Mouse (Mus musculus) spleen, adult 2 months (tissue): ENCODE results near the gene Crx. TPM values are rescaled to one million over a fixed set of nuclear protein-coding genes. Genes with fewer than 3 reads are reported as not detected.

Source experiments
- DNase-seq, 2 experiments: peaks; one replicate each; pipeline versions ENCODE4 v3.0.0 to v3.0.0-alpha.2; 2012 to 2021; ENCODE audit warnings: low spot score in 2 of 2, low read depth in 1 of 2
- H3K27ac ChIP-seq: fragments of 200-500 bp; 2 replicates; pipeline ENCODE4 v1.5.1; 2012; ENCODE audit warnings: low read length, inconsistent platforms; ENCODE audit not compliant: insufficient read depth
- H3K27me3 ChIP-seq: fragments of 200-500 bp; 2 replicates; pipeline ENCODE4 v1.6.1; 2012; ENCODE audit warnings: mild to moderate bottlenecking, moderate library complexity, low read length, inconsistent platforms; ENCODE audit not compliant: control insufficient read depth, insufficient read depth
- H3K36me3 ChIP-seq: fragments of 200-500 bp; 2 replicates; pipeline ENCODE4 v1.6.1; 2012; ENCODE audit warnings: mild to moderate bottlenecking, low read length, inconsistent platforms; ENCODE audit not compliant: control insufficient read depth, insufficient read depth
- H3K4me1 ChIP-seq: fragments of 200-500 bp; 2 replicates; pipeline ENCODE4 v1.6.1; 2011; ENCODE audit warnings: inconsistent platforms; ENCODE audit not compliant: control insufficient read depth, insufficient read depth, insufficient read length
- H3K4me3 ChIP-seq: fragments of 200-500 bp; 2 replicates; pipeline ENCODE4 v1.5.1; 2011; ENCODE audit warnings: mild to moderate bottlenecking, inconsistent platforms; ENCODE audit not compliant: insufficient read depth, insufficient read length; ENCODE audit errors: extremely low read depth
- CTCF ChIP-seq: fragments of 200-500 bp; IDR thresholded peaks from 2 replicates; pipeline ENCODE4 v1.5.1; 2011; ENCODE audit warnings: mild to moderate bottlenecking, inconsistent platforms; ENCODE audit not compliant: insufficient read depth, insufficient read length, insufficient replicate concordance; ENCODE audit errors: extremely low read depth
- POLR2A ChIP-seq: fragments of 200-500 bp; IDR thresholded peaks from 2 replicates; pipeline ENCODE4 v1.6.1; 2011; ENCODE audit warnings: low read depth, low read length, inconsistent platforms
- WGBS: fragments of 180-500 bp; shearing (Covaris S2); methylation state at CpG from one replicate; pipeline ENCODE4 v1.1.7; 2018; 5-methylcytosine and 5-hydroxymethylcytosine counted together
- polyA plus RNA-seq: library from polyadenylated mRNA; depleted of rRNA; stranded (reverse); fragments of >200 nt; gene quantifications from 2 replicates; pipeline ENCODE4 v1.2.3, GENCODE M21; 2012

The Crx gene
- polyA plus RNA-seq, 1 experiment = not detected

DNA sequence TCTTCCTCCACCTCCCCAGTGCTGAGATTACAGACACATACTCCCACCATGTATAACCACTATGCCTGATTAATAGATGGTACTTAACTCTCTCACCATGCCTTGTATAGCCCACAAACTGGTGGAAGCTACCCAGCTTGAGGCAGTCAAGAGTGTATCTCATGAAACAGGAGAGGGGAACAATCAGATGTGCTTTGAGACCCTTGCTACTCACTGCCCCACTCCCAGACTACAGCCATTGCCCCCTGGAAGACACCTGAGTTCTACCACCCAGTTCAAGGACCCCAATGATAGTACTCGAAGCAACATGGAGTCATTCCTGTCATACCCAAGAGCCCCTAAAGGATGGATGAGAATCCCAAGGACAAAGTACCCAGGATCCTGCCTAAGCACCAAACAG lies 26.8 kb upstream of the Crx start:
- Histone ChIP-seq H3K4me3 (no peak overlapping the region), H3K4me1 (no peaks in the 10 kb centered on the region; the same call in 1 of the 2 replicates), H3K27ac (no peak overlapping the region), H3K27me3 (no peaks in the 10 kb centered on the region), H3K36me3 (no peaks in the 10 kb centered on the region)
- no peak for TF ChIP-seq CTCF
- no peak for TF ChIP-seq POLR2A
- 91% methylated on average over 1 of the region's 1 CpGs for WGBS
- no peak for DNase-seq

DNA sequence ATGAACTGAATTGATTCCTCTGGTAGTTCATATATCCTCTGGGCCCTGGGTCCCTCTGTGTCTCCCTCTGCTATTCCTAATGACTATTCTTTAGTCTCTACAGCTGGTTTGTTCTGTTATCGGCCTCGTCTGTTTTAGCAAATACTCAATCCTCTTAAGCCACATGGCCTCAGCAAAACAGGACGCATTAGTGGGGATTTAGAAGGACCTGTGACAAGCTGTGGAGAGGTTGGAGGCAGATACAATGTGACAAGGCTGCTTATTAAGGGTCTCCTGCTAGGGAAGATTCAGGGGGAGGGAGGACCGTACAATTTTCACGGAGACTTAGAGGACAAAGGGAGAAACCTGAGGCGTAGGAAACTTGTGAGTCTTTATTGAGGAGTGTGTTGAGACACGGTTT lies 26.1 kb upstream of the Crx start:
- H3K27me3 ChIP-seq = no peaks in the 10 kb centered on the region
- no peaks in the 10 kb centered on the region for H3K36me3 ChIP-seq
- TF ChIP-seq CTCF = no peak
- no peak for TF ChIP-seq POLR2A
- no peak overlapping the region for H3K4me3 ChIP-seq
- no peaks in the 10 kb centered on the region; the same call in 1 of the 2 replicates for H3K4me1 ChIP-seq
- no peak overlapping the region for H3K27ac ChIP-seq
- 86% methylated on average over 7 of the region's 7 CpGs for WGBS
- no peak for DNase-seq

DNA sequence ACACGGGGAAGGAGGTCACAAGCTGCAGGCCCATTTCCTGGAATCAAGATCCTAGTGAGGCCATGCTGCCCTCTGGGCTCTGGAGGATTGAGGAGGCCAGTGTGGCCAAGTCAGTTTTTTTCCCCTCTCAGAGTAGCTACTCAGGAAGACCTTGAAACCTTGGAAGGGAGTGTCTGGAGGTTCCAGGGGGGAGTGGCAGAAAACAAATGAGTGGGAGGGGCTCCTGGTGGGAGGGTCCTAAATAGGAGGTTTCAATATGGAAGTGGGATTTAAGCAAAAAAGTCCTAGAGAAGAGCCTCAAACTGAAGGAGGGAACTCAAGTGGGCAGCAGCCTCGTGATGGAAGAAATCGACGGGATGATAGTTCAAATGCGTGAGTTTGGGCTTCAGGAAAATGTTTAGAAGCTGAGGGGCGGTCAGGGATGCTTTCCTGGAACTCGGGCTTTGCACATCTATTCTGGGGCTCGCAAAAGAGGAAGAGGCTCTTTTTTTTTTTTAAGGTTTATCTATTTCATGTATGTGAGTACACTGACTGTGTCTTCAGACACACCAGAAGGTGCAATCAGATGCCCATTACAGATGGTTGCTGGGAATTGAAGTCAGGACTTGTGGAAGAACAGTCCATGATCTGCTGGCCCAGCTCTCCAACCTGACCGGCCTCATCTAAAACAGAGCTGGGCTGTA lies 21.7 kb upstream of the Crx start:
- Histone ChIP-seq H3K27me3 (no peaks in the 10 kb centered on the region), H3K4me1 (no peaks in the 10 kb centered on the region), H3K27ac (no peak overlapping the region), H3K36me3 (no peaks in the 10 kb centered on the region), H3K4me3 (no peak overlapping the region)
- TF ChIP-seq CTCF (no peak), POLR2A (no peak)
- no peak for DNase-seq
- WGBS = 59% methylated on average over 9 of the region's 9 CpGs

DNA sequence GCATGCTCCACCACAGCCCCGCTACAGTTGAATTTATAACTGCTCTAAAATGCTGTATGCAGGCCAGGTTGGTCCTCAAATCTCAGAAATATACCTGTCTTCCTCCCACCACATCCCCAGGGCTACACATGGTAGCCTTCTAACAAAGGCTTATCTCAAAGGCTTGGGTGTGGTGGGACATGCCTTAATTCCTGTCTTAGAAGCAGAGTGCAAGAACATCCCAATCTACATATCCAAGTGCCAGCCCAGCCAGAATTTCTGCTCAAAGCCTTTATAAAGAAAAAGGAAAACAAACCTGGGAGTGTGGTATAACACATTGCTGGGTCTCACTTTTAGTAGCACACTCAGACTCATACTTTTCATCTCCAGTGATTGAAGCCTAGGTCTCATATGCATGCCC lies 14.5 kb upstream of the Crx start:
- 79% methylated on average over 1 of the region's 1 CpGs for WGBS

DNA sequence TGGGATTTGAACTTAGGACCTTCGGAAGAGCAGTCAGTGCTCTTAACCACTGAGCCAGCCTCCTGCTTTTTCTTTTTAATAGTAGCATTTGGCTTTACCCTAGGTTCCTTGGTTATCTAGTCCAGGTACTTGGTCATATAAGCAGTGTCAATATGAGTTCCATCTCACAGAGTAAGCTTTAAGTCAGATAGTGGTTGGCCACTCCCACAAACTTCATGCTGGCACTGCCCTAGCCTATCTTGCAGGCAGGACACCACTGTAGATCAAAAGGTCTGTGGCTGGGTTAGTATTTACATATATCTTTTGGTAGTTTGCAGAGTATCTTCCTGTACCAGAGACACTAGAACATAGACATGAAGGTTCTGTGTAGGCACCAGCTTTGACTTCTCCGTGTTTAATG lies 4.4 kb upstream of the Crx start:
- no peak overlapping the region for H3K27ac ChIP-seq
- H3K4me3 ChIP-seq = no peak overlapping the region
- no peaks in the 10 kb centered on the region for H3K27me3 ChIP-seq
- 86% methylated on average over 2 of the region's 2 CpGs for WGBS
- no peaks in the 10 kb centered on the region for H3K36me3 ChIP-seq
- TF ChIP-seq CTCF = no peak
- no peak for TF ChIP-seq POLR2A
- H3K4me1 ChIP-seq = no peaks in the 10 kb centered on the region
- no peak for DNase-seq

More for the DNA sequence above, 14.5 kb upstream of the Crx start:
- DNase-seq = no peak
- Histone ChIP-seq H3K36me3 (no peaks in the 10 kb centered on the region), H3K4me1 (no peaks in the 10 kb centered on the region), H3K27ac (no peak overlapping the region), H3K27me3 (no peaks in the 10 kb centered on the region), H3K4me3 (no peak overlapping the region)
- TF ChIP-seq CTCF (no peak), POLR2A (no peak)

DNA sequence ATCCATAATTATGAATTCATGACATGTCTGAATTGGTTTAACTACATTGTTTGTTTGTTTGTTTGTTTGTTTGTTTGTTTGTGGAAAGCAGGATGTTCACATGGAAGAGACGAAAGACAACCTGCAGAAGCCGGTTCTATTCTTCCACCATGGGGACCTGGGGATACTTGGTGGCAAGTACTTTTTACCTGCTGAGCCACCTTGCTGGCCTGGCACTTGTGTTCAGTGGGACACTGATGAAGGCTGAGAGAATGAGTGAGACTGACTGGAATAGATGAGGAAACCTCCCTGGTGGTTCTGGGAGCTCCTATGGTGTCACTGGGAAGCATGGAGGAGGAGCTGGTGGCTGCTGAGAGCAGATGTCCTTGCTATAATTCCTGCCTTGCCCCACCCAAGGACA lies 2.5 kb upstream of the Crx start, which contains the start of gene Crxos:
Crxos (plus strand) TSS at position 301 of the 400 bp plus-strand sequence.
- no peak within 1 kb of the TSS for H3K4me3 ChIP-seq
- TF ChIP-seq POLR2A (no peak), CTCF (no peak)
- no peak within 1 kb of the TSS for H3K27ac ChIP-seq
- H3K4me1 ChIP-seq = no peaks in the 10 kb centered on the region
- DNase-seq = no peak
- H3K27me3 ChIP-seq = no peaks in the 10 kb centered on the region
- no peaks in the 10 kb centered on the region for H3K36me3 ChIP-seq
- WGBS = 88% methylated on average over 2 of the region's 2 CpGs

DNA sequence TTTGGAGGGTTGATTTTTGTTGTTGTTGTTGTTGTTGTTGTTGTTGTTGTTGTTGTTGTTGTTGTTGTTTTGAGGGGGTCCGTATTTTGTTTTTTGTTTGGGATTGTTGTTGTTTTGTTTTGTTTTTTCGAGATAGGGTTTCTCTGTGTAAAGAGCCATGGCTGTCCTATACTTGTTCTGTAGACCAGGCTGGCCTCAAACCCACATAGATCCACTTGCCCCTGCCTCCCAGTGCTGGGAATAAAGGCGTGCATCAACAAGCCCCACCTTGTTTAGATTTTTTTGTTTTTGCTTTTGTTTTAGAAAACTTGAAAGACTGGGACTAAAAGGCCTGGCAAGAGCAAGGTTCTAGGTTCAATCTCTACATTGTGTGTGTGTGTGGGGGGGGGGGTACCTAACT lies 2.1 kb upstream of the Crx start:
- Histone ChIP-seq H3K27me3 (no peaks in the 10 kb centered on the region), H3K36me3 (no peaks in the 10 kb centered on the region), H3K4me1 (no peaks in the 10 kb centered on the region), H3K27ac (no peak overlapping the region), H3K4me3 (no peak overlapping the region)
- no peak for TF ChIP-seq POLR2A
- TF ChIP-seq CTCF = no peak
- DNase-seq = no peak
- WGBS = 68% methylated on average over 3 of the region's 3 CpGs
